Mouse (Mus musculus): ENCODE measurements at regions not wholly inside any gene's neighbourhood (a gene's known extent, or its start where the extent isn't known, plus 50 kb on each side); places are given as distances from the start of the nearest gene placed in this dataset.

DNA sequence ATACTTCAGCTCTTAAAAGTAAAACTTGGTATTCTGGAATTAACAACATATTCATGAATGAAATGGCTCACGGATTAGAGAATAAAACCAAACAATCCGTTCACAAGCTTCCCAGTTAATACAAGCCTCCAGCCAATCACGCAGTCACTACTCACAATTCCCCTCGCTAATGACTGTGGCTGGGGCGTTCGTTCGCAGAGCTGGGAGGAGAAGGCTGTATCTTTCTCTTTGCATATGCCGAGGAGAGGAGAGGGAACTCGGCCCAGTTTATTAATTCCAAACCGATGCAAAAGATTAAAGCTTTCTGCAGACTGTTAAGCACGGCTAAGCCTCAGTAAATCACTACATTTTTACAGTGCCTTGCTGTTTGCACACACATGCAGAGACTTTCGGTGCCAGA lies 231.5 kb downstream of the Tmem182 start:
- H3K36me3 ChIP-seq (replicated peaks in 1 of 2; ENCODE audit: control insufficient read depth in 1 of 2, insufficient read depth in 1 of 2, low read length in 1 of 2): no peaks in the 10 kb centered on the region
- dilution Hi-C loops (cut with MboI; ENCODE audit: extremely low pct_ligation_motif_present, extremely low pct_unique_long_range_greater_than_20kb, low sequenced_read_pairs): no loop called here
- H3K9ac ChIP-seq (ENCODE audit: insufficient read depth, low read depth): no peak overlapping the region
- DNase-seq (ENCODE audit: extremely low read depth): no peak
- no peaks in the 10 kb centered on the region for H3K4me1 ChIP-seq (ENCODE audit: control insufficient read depth in 1 of 2, insufficient read depth in 2 of 2)
- no peak overlapping the region for H3K27ac ChIP-seq (ENCODE audit: insufficient read depth, low read depth)
- H3K27me3 ChIP-seq (replicated peaks): no peaks in the 10 kb centered on the region
- TF ChIP-seq ZKSCAN1 (IDR thresholded peaks at IDR 0.05; ENCODE audit: borderline replicate concordance, low read depth, low read length) (no peak), TBP (conservative IDR thresholded peaks at IDR 0.05; ENCODE audit: low read depth, low read length) (no peak), MAZ (IDR thresholded peaks at IDR 0.05; ENCODE audit: low read depth, low read length) (no peak)
- peaks cover 56% of the 10 kb centered on the region for H3K9me3 ChIP-seq (replicated peaks; ENCODE audit: low read length)
- no peaks in the 10 kb centered on the region for H3K79me2 ChIP-seq (replicated peaks; ENCODE audit: control insufficient read depth, extremely low read depth, insufficient read depth, poor library complexity, severe bottlenecking)
- no peak overlapping the region for H3K4me3 ChIP-seq (replicated peaks in 1 of 3; ENCODE audit: low read depth in 2 of 3, low read length in 2 of 3, poor library complexity in 1 of 3)
- in situ Hi-C loops (cut with MboI; ENCODE audit: low pct_ligation_motif_present, low pct_unique_long_range_greater_than_20kb, low sequenced_read_pairs): no loop called here
- H3K4me2 ChIP-seq (ENCODE audit: insufficient read depth, low read depth, poor library complexity, severe bottlenecking): no peak overlapping the region

- peaks cover 53% of the 10 kb centered on the region for H3K9me3 ChIP-seq (replicated peaks; ENCODE audit: low read length)
- no peaks in the 10 kb centered on the region for H3K36me3 ChIP-seq (replicated peaks in 1 of 2; ENCODE audit: control insufficient read depth in 1 of 2, insufficient read depth in 1 of 2, low read length in 1 of 2)
- no peak for TF ChIP-seq MAFK (IDR thresholded peaks at IDR 0.05; ENCODE audit: insufficient replicate concordance, low read length)
- no peak for TF ChIP-seq ELF1 (IDR thresholded peaks at IDR 0.05; ENCODE audit: low read depth, low read length)
- no peak for TF ChIP-seq TBP (conservative IDR thresholded peaks at IDR 0.05; ENCODE audit: low read depth, low read length)
- TF ChIP-seq KAT2A (IDR thresholded peaks at IDR 0.05; ENCODE audit: insufficient replicate concordance, low read length): no peak
- TF ChIP-seq USF2 (conservative IDR thresholded peaks at IDR 0.05; ENCODE audit: low read depth, low read length): no peak
- TF ChIP-seq BHLHE40 (IDR thresholded peaks at IDR 0.05; ENCODE audit: low read depth, low read length): no peak
- no peak for TF ChIP-seq IRF4 (IDR thresholded peaks at IDR 0.05; ENCODE audit: low read depth, low read length)
- TF ChIP-seq CHD2 (IDR thresholded peaks at IDR 0.05; ENCODE audit: low read length): no peak
- TF ChIP-seq TCF12 (IDR thresholded peaks at IDR 0.05; ENCODE audit: low read depth, low read length): no peak
- TF ChIP-seq RCOR1 (conservative IDR thresholded peaks at IDR 0.05; ENCODE audit: low read depth, low read length): no peak
- no peak for TF ChIP-seq SIN3A (IDR thresholded peaks at IDR 0.05; ENCODE audit: low read length)
- no peak for TF ChIP-seq GABPA (IDR thresholded peaks at IDR 0.05; ENCODE audit: insufficient replicate concordance, low read depth, low read length)
- TF ChIP-seq ZMIZ1 (IDR thresholded peaks at IDR 0.05; ENCODE audit: low read depth, low read length): no peak
- TF ChIP-seq MAX (IDR thresholded peaks at IDR 0.05; ENCODE audit: low read length): no peak
- no peak for TF ChIP-seq NELFE (IDR thresholded peaks at IDR 0.05; ENCODE audit: low read depth, low read length)
- no peak for TF ChIP-seq E2F4 (IDR thresholded peaks at IDR 0.05; ENCODE audit: insufficient replicate concordance, low read depth, low read length)
- TF ChIP-seq JUND (conservative IDR thresholded peaks at IDR 0.05; ENCODE audit: low read depth, low read length): no peak
- no peak for TF ChIP-seq JUN (IDR thresholded peaks at IDR 0.05; ENCODE audit: insufficient read depth, low read depth, low read length)
- no peak for TF ChIP-seq POLR2A (IDR thresholded peaks at IDR 0.05; ENCODE audit: low read depth, low read length)
- H3K27ac ChIP-seq (ENCODE audit: insufficient read depth, low read depth): no peak overlapping the region
- dilution Hi-C loops (cut with MboI; ENCODE audit: extremely low pct_ligation_motif_present, extremely low pct_unique_long_range_greater_than_20kb, low sequenced_read_pairs): no loop called here
- H3K27me3 ChIP-seq (replicated peaks): no peaks in the 10 kb centered on the region
- DNase-seq (ENCODE audit: extremely low read depth): no peak
- no peaks in the 10 kb centered on the region for H3K4me1 ChIP-seq (ENCODE audit: control insufficient read depth in 1 of 2, insufficient read depth in 2 of 2)
- in situ Hi-C loops (cut with MboI; ENCODE audit: low pct_ligation_motif_present, low pct_unique_long_range_greater_than_20kb, low sequenced_read_pairs): no loop called here
- no peak overlapping the region for H3K4me3 ChIP-seq (replicated peaks in 1 of 3; ENCODE audit: low read depth in 2 of 3, low read length in 2 of 3, poor library complexity in 1 of 3)
- H3K9ac ChIP-seq (ENCODE audit: insufficient read depth, low read depth): no peak overlapping the region
- no peak overlapping the region for H3K4me2 ChIP-seq (ENCODE audit: insufficient read depth, low read depth, poor library complexity, severe bottlenecking)
- no peaks in the 10 kb centered on the region for H3K79me2 ChIP-seq (replicated peaks; ENCODE audit: control insufficient read depth, extremely low read depth, insufficient read depth, poor library complexity, severe bottlenecking)
Measured at GRCm38 (mm10) chr1:41054426-41054955, 249.1 kb downstream of the Tmem182 start.
